Mouse (Mus musculus): ENCODE results near the gene Cst11. TPM values are rescaled to one million over a fixed set of nuclear protein-coding genes. Genes with fewer than 3 reads are reported as not detected.

Cst11 gene
- total RNA-seq, 2 experiments from 2014 or later = not detected

Other genes starting within 250 kb of the Cst11 start
- 10 to 100 TPM; 10.1 to 12.6 TPM for gene Nxt1, start 98.9 kb downstream of the Cst11 start, total RNA-seq (2021)
- gene Gzf1, start 90.5 kb downstream of the Cst11 start, total RNA-seq (2021) = 10 to 100 TPM; 24.0 to 26.2 TPM
- 100 to 1,000 TPM; 232 to 251 TPM for gene Napb, start 39.0 kb downstream of the Cst11 start, total RNA-seq (2021)
- under 1 TPM in 1 of 2 experiments, not detected in 1; 0.71 TPM for gene Cstl1, start 21.1 kb downstream of the Cst11 start, total RNA-seq (2021)
- gene 8030411F24Rik, start 10.5 kb upstream of the Cst11 start, total RNA-seq (2021) = not detected
- gene Cst12, start 17.9 kb upstream of the Cst11 start, total RNA-seq (2021) = not detected
- gene Cst8, start 27.3 kb upstream of the Cst11 start, total RNA-seq (2021) = not detected
- gene Cst13, start 48.6 kb upstream of the Cst11 start, total RNA-seq (2021) = not detected
- not detected for gene Cst9, start 63.6 kb upstream of the Cst11 start, total RNA-seq (2021)
- gene 9230104L09Rik, start 93.5 kb upstream of the Cst11 start, total RNA-seq (2021) = not detected
- 1,000 to 10,000 TPM; 2,230 to 2,265 TPM for gene Cst3, start 104.2 kb upstream of the Cst11 start, total RNA-seq (2021)
- not detected for gene Gm1330, start 231.8 kb upstream of the Cst11 start, total RNA-seq (2021)
- not detected for gene Gm10750, start 245.7 kb upstream of the Cst11 start, total RNA-seq (2021)

Data from layer of hippocampus, postnatal 10 days (tissue).